Mouse (Mus musculus): ENCODE data around the gene Srgn.

DNA sequence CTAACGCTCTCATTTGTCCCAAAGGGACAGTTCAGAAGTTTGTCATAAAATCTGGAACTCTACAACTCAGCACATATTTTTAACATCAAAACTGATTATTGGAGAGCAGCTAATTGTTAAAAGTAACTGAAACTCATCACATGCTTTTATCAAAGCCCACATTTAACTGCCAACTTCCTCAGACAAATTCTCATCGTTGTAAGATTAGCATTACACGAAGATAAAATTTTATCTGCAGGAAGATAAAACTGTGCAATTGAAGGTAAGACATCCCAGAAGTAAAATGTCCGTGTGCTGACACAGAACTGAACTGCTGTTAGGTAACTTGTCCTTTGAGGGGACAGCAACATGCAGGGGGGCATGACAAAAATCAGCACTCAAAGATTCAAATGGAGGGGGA, 41.6 kb upstream of the Srgn start:
- TF ChIP-seq CTCF (IDR thresholded peaks at IDR 0.05; ENCODE audit: control insufficient read depth, insufficient read depth, insufficient replicate concordance, low read depth, low read length), result no peak
- TF ChIP-seq POLR2A (IDR thresholded peaks at IDR 0.05; ENCODE audit: control insufficient read depth, low read depth, low read length), result no peak

Measured in testis, adult 2 months (tissue).